Mouse (Mus musculus): ENCODE data around the gene Ip6k2.

- no peak; the same call in 1 of the 2 replicates for TF ChIP-seq CTCF (IDR thresholded peaks at IDR 0.05; ENCODE audit: low read depth, low read length)
- TF ChIP-seq POLR2AphosphoS5 (IDR thresholded peaks at IDR 0.05; ENCODE audit: insufficient replicate concordance, low read depth, low read length), result no peak
Measured at GRCm38 (mm10) chr9:108853635-108854240, 70.1 kb downstream of the Ip6k2 start.
